Mouse (Mus musculus) midbrain, postnatal 0 days (tissue): ENCODE results near the gene Gpr137. TPM values are rescaled to one million over a fixed set of nuclear protein-coding genes. Genes with fewer than 3 reads are reported as not detected.
A peak's percentile ranks its signal among the peaks of the same experiment; 100 is the strongest.

Experiments used
- ATAC-seq: fragments of 200-750 bp; cut with Nextera tagmentation; 2 replicates; pipeline ENCODE4 v1.8.0; 2017; ENCODE audit warnings: moderate number of reproducible peaks, mild to moderate bottlenecking, moderate TSS enrichment, moderate library complexity; ENCODE audit not compliant: low FRiP score
- DNase-seq: peaks from one replicate; pipeline ENCODE4 v3.0.0-alpha.2; 2015; ENCODE audit warnings: low spot score
- H3K27ac ChIP-seq: fragments of 300-500 bp; sonication (generic); 2 replicates; pipeline ENCODE4 v1.5.1; 2014; ENCODE audit warnings: low read depth, mild to moderate bottlenecking, low read length, mixed read lengths
- H3K27me3 ChIP-seq: fragments of 300-500 bp; sonication (generic); 2 replicates; pipeline ENCODE4 v1.6.1; 2014; ENCODE audit warnings: low read length, control low read depth, mixed read lengths; ENCODE audit not compliant: insufficient read depth
- H3K36me3 ChIP-seq: fragments of 300-500 bp; sonication (generic); 2 replicates; pipeline ENCODE4 v1.6.1; 2014; ENCODE audit warnings: low read length, control low read depth, mixed read lengths; ENCODE audit not compliant: insufficient read depth
- H3K4me1 ChIP-seq: fragments of 300-500 bp; sonication (generic); 2 replicates; pipeline ENCODE4 v1.6.1; 2014; ENCODE audit warnings: mild to moderate bottlenecking, control low read depth, antibody characterized with exemption, low read length, mixed read lengths; ENCODE audit not compliant: insufficient read depth
- H3K4me2 ChIP-seq: fragments of 300-500 bp; sonication (generic); 2 replicates; pipeline ENCODE4 v1.6.1; 2014; ENCODE audit warnings: low read depth, mild to moderate bottlenecking, low read length, mixed read lengths; ENCODE audit not compliant: poor library complexity, severe bottlenecking
- H3K4me3 ChIP-seq: fragments of 300-500 bp; sonication (generic); 2 replicates; pipeline ENCODE4 v1.5.1; 2014; ENCODE audit warnings: low read depth, mild to moderate bottlenecking, low read length, moderate library complexity
- H3K9ac ChIP-seq: fragments of 300-500 bp; sonication (generic); replicated peaks from 2 replicates; pipeline ENCODE4 v1.6.1; 2014; ENCODE audit warnings: mild to moderate bottlenecking, low read length, moderate library complexity, mixed read lengths; ENCODE audit not compliant: poor library complexity, severe bottlenecking
- H3K9me3 ChIP-seq: fragments of 300-500 bp; sonication (generic); 2 replicates; pipeline ENCODE4 v1.6.1; 2016; ENCODE audit warnings: low read length, control low read depth
- CTCF ChIP-seq: IDR thresholded peaks from 2 replicates; pipeline ENCODE4 v1.5.1; 2016; ENCODE audit warnings: antibody characterized with exemption, mild to moderate bottlenecking
- WGBS: fragments of 180-500 bp; shearing (Covaris S2); extraction: QIAGEN DNeasy Blood & Tissue Kit; methylation state at CpG from one replicate; pipeline ENCODE4 v1.1.7; 2014; 5-methylcytosine and 5-hydroxymethylcytosine counted together
- polyA plus RNA-seq: library from polyadenylated mRNA; unstranded; fragments of >200 nt; fragmentation: Nextera tagmentation; extraction: Ambion mirVana; gene quantifications from 2 replicates; pipeline ENCODE4 v1.2.1, GENCODE M21; 2015
- total RNA-seq: library from RNA; depleted of rRNA; stranded (reverse); fragments of >200 nt; gene quantifications from 2 replicates; pipeline ENCODE4 v1.2.3, GENCODE M21; 2014

Gpr137 gene
- total and polyA plus RNA-seq, 2 experiments from 2014 or later = 78.8 to 101 TPM

- Histone ChIP-seq H3K9ac (peak overlapping the region; percentile 89), H3K4me1 (peaks cover 19% of the 10 kb centered on the region), H3K36me3 (peaks cover 8% of the 10 kb centered on the region), H3K4me2 (peak overlapping the region; percentile 100), H3K9me3 (no peaks in the 10 kb centered on the region), H3K27me3 (peaks cover 3% of the 10 kb centered on the region; the same call in 1 of the 2 replicates), H3K27ac (peak overlapping the region; percentile 95), H3K4me3 (peak overlapping the region; percentile 92)
- ATAC-seq = peak; percentile 12; the same call in 1 of the 2 replicates
- no peak for DNase-seq
- 27% methylated on average over 20 of the region's 29 CpGs for WGBS
- no peak for TF ChIP-seq CTCF
Observed at GRCm38 (mm10) chr19:6940396-6941351, 1.6 kb downstream of the Gpr137 start.

GRCm38 (mm10) chr19:6939106-6940002 lies 2.9 kb downstream of the Gpr137 start:
- Histone ChIP-seq H3K27ac (no peak overlapping the region), H3K4me1 (peaks cover 19% of the 10 kb centered on the region), H3K36me3 (peaks cover 8% of the 10 kb centered on the region), H3K9ac (peak overlapping the region; percentile 89; the same call in 1 of the 2 replicates), H3K9me3 (no peaks in the 10 kb centered on the region), H3K27me3 (peaks cover 10% of the 10 kb centered on the region; the same call in 1 of the 2 replicates), H3K4me2 (peak overlapping the region; percentile 100), H3K4me3 (no peak overlapping the region)
- WGBS = 84% methylated on average over 20 of the region's 20 CpGs
- ATAC-seq = no peak
- DNase-seq = no peak
- TF ChIP-seq CTCF = no peak

- H3K27ac ChIP-seq = no peak overlapping the region
- DNase-seq = no peak
- no peak for TF ChIP-seq CTCF
- H3K9ac ChIP-seq = no peak overlapping the region
- H3K27me3 ChIP-seq = peaks cover 18% of the 10 kb centered on the region
- no peak for ATAC-seq
- H3K4me2 ChIP-seq = no peak overlapping the region
- WGBS = 76% methylated on average over 16 of the region's 16 CpGs
- H3K9me3 ChIP-seq = no peaks in the 10 kb centered on the region
- H3K36me3 ChIP-seq = peaks cover 8% of the 10 kb centered on the region
- H3K4me3 ChIP-seq = no peak overlapping the region
- peaks cover 25% of the 10 kb centered on the region for H3K4me1 ChIP-seq
Observed at GRCm38 (mm10) chr19:6937541-6938465, 4.5 kb downstream of the Gpr137 start.

GRCm38 (mm10) chr19:6936299-6936698 lies 6.0 kb downstream of the Gpr137 start:
- Histone ChIP-seq H3K4me3 (no peak overlapping the region), H3K9me3 (no peaks in the 10 kb centered on the region), H3K9ac (no peak overlapping the region), H3K36me3 (peaks cover 8% of the 10 kb centered on the region), H3K27ac (no peak overlapping the region), H3K27me3 (peaks cover 32% of the 10 kb centered on the region), H3K4me2 (no peak overlapping the region), H3K4me1 (peaks cover 25% of the 10 kb centered on the region)
- DNase-seq (no peak), ATAC-seq (no peak)
- WGBS = 19% methylated on average over 3 of the region's 3 CpGs
- TF ChIP-seq CTCF = peak; percentile 53
